Mouse (Mus musculus): Measurements from ENCODE around the gene Krr1. TPM values are rescaled to one million over a fixed set of nuclear protein-coding genes. Genes with fewer than 3 reads are reported as not detected.
"Not testable (repeated sequence)": the region's sequence is repeated elsewhere in the genome, so short reads cannot be mapped to it uniquely, and the experiment has no call there.

Gene Krr1
- polyA plus RNA-seq, 1 experiment from 2014 or later, result 58.4 TPM

DNA sequence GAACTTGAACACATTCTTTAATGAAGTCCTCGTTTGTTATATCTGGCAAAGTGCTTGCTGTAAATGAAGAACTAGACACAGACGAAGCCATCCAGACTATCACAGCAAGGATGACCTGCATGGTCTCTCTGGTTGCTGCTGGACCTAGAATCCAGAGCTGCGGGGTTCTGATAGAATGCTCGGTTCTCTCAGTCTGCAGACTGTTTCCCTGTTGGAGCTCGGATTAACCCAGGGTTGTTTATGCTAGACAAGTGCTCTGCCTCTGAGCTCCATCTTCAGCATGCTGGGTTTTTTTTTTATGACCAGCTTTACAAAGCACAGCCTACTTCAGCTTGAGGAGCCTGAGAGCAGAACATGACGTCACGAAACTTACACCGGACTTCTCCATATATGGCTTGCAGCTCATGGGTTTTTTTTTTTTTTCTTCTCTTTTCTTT, 24.5 kb downstream of the Krr1 start:
- Histone ChIP-seq H3K4me3 (ENCODE audit: low read depth, low read length) (no peak overlapping the region), H3K9ac (ENCODE audit: low read length) (no peak overlapping the region), H3K4me2 (ENCODE audit: low read depth) (no peak overlapping the region), H3K27ac (ENCODE audit: low read depth, low read length) (no peak overlapping the region), H3K9me3 (ENCODE audit: control insufficient read depth, low read length) (no peaks in the 10 kb centered on the region), H3K36me3 (ENCODE audit: control insufficient read depth, insufficient read depth, low read length) (no peaks in the 10 kb centered on the region), H3K4me1 (ENCODE audit: control insufficient read depth, insufficient read depth, low read length) (no peaks in the 10 kb centered on the region), H3K27me3 (ENCODE audit: control insufficient read depth, insufficient read depth, low read length) (no peaks in the 10 kb centered on the region)
- DNase-seq (ENCODE audit: low spot score) (no peak), ATAC-seq (ENCODE audit: insufficient read depth, low FRiP score, low TSS enrichment) (no peak)
- WGBS, result 86% methylated on average over 8 of the region's 8 CpGs

DNA sequence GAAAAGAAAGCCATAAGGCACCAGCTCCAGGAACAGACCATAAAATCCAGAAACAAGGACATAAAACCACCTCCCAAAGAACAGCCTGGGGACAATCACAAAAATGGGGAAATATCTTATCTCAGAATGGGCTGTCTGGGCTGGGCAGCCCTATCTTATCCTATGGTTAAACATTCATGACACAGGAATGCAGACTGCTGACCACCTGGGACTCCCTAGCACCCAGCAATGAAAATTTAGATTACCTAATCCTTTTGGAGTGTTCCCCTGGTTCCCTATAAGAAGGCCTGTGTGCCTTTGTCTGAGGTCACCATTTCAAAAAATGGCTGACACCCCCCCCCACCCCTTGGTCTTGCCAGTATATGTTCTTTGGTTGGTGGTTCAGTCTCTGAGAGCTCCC, 25.2 kb downstream of the Krr1 start:
- ATAC-seq (ENCODE audit: insufficient read depth, low FRiP score, low TSS enrichment) (no peak), DNase-seq (ENCODE audit: low spot score) (no peak)
- Histone ChIP-seq H3K27ac (ENCODE audit: low read depth, low read length) (no peak overlapping the region), H3K4me1 (ENCODE audit: control insufficient read depth, insufficient read depth, low read length) (no peaks in the 10 kb centered on the region), H3K4me3 (ENCODE audit: low read depth, low read length) (no peak overlapping the region), H3K4me2 (ENCODE audit: low read depth) (no peak overlapping the region), H3K36me3 (ENCODE audit: control insufficient read depth, insufficient read depth, low read length) (no peaks in the 10 kb centered on the region), H3K27me3 (ENCODE audit: control insufficient read depth, insufficient read depth, low read length) (no peaks in the 10 kb centered on the region), H3K9ac (ENCODE audit: low read length) (no peak overlapping the region), H3K9me3 (ENCODE audit: control insufficient read depth, low read length) (no peaks in the 10 kb centered on the region)

DNA sequence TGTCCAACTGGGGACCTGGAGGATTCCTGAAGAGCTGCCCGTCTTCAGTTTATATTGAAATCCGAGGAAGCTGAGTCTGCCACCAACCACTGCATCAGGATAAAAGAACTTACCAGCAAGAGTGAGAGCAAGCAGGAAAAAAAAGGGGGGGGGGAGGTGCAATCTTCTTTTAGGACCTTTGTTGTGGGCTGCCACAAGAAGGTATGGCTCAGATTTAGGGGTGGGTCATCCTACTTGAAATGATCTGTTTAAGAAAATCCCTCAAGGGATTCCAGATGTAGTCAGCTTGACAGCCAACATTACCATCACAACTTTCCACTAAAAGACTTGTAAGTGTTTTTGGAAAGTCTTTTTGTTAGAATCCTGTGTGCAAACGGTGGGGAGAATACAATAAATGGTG, 27.3 kb downstream of the Krr1 start:
- ATAC-seq (ENCODE audit: insufficient read depth, low FRiP score, low TSS enrichment) (no peak), DNase-seq (ENCODE audit: low spot score) (no peak)
- no peak overlapping the region for H3K4me3 ChIP-seq (ENCODE audit: low read depth, low read length)
- no peak overlapping the region for H3K4me2 ChIP-seq (ENCODE audit: low read depth)
- H3K36me3 ChIP-seq (ENCODE audit: control insufficient read depth, insufficient read depth, low read length), result no peaks in the 10 kb centered on the region
- no peak overlapping the region for H3K27ac ChIP-seq (ENCODE audit: low read depth, low read length)
- no peaks in the 10 kb centered on the region for H3K9me3 ChIP-seq (ENCODE audit: control insufficient read depth, low read length)
- H3K27me3 ChIP-seq (ENCODE audit: control insufficient read depth, insufficient read depth, low read length), result no peaks in the 10 kb centered on the region
- no peaks in the 10 kb centered on the region for H3K4me1 ChIP-seq (ENCODE audit: control insufficient read depth, insufficient read depth, low read length)
- no peak overlapping the region for H3K9ac ChIP-seq (ENCODE audit: low read length)
- 63% methylated on average over 3 of the region's 3 CpGs for WGBS

GRCm38 (mm10) chr10:112000568-112000967, 28.1 kb downstream of the Krr1 start:
- Histone ChIP-seq H3K9ac (ENCODE audit: low read length) (no peak overlapping the region), H3K36me3 (ENCODE audit: control insufficient read depth, insufficient read depth, low read length) (no peaks in the 10 kb centered on the region), H3K9me3 (ENCODE audit: control insufficient read depth, low read length) (no peaks in the 10 kb centered on the region), H3K4me2 (ENCODE audit: low read depth) (no peak overlapping the region), H3K27me3 (ENCODE audit: control insufficient read depth, insufficient read depth, low read length) (no peaks in the 10 kb centered on the region), H3K4me1 (ENCODE audit: control insufficient read depth, insufficient read depth, low read length) (no peaks in the 10 kb centered on the region), H3K27ac (ENCODE audit: low read depth, low read length) (no peak overlapping the region), H3K4me3 (ENCODE audit: low read depth, low read length) (no peak overlapping the region)
- ATAC-seq (ENCODE audit: insufficient read depth, low FRiP score, low TSS enrichment), result no peak
- no peak for DNase-seq (ENCODE audit: low spot score)
- WGBS, result 91% methylated on average over 5 of the region's 5 CpGs

DNA sequence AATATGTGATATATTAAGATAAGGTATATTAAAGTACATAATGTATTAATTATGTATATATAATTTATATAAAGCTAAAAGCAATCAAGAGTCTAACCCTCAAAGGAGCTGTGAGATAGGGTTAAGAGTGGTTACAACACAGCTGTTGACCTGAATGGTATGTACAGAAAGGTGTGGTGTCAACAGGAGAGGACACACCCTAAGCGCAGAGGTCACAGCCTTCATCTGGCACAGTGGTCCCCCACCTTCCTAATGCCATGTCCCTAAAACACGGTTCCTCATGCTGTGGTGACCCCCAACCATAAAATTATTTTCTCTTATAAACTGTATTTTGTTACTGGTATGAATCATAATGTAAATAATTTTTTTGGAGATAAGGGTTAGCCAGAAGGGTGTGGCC, 28.9 kb downstream of the Krr1 start:
- ATAC-seq (ENCODE audit: insufficient read depth, low FRiP score, low TSS enrichment), result no peak
- Histone ChIP-seq H3K4me3 (ENCODE audit: low read depth, low read length) (no peak overlapping the region), H3K4me1 (ENCODE audit: control insufficient read depth, insufficient read depth, low read length) (no peaks in the 10 kb centered on the region), H3K27me3 (ENCODE audit: control insufficient read depth, insufficient read depth, low read length) (no peaks in the 10 kb centered on the region), H3K4me2 (ENCODE audit: low read depth) (no peak overlapping the region), H3K9me3 (ENCODE audit: control insufficient read depth, low read length) (no peaks in the 10 kb centered on the region), H3K9ac (ENCODE audit: low read length) (no peak overlapping the region), H3K36me3 (ENCODE audit: control insufficient read depth, insufficient read depth, low read length) (no peaks in the 10 kb centered on the region), H3K27ac (ENCODE audit: low read depth, low read length) (no peak overlapping the region)
- WGBS, result 94% methylated on average over 2 of the region's 2 CpGs
- DNase-seq (ENCODE audit: low spot score), result no peak

- no peak overlapping the region for H3K4me3 ChIP-seq (ENCODE audit: low read depth, low read length)
- H3K4me1 ChIP-seq (ENCODE audit: control insufficient read depth, insufficient read depth, low read length), result no peaks in the 10 kb centered on the region
- no peaks in the 10 kb centered on the region for H3K36me3 ChIP-seq (ENCODE audit: control insufficient read depth, insufficient read depth, low read length)
- no peak overlapping the region for H3K4me2 ChIP-seq (ENCODE audit: low read depth)
- no peaks in the 10 kb centered on the region for H3K9me3 ChIP-seq (ENCODE audit: control insufficient read depth, low read length)
- no peak overlapping the region for H3K9ac ChIP-seq (ENCODE audit: low read length)
- ATAC-seq (ENCODE audit: insufficient read depth, low FRiP score, low TSS enrichment) (no peak), DNase-seq (ENCODE audit: low spot score) (no peak)
- H3K27ac ChIP-seq (ENCODE audit: low read depth, low read length), result no peak overlapping the region
- 85% methylated on average over 9 of the region's 9 CpGs for WGBS
- no peaks in the 10 kb centered on the region for H3K27me3 ChIP-seq (ENCODE audit: control insufficient read depth, insufficient read depth, low read length)
These were observed 29.5 kb downstream of the Krr1 start for GRCm38 (mm10) chr10:112001756-112002520.

DNA sequence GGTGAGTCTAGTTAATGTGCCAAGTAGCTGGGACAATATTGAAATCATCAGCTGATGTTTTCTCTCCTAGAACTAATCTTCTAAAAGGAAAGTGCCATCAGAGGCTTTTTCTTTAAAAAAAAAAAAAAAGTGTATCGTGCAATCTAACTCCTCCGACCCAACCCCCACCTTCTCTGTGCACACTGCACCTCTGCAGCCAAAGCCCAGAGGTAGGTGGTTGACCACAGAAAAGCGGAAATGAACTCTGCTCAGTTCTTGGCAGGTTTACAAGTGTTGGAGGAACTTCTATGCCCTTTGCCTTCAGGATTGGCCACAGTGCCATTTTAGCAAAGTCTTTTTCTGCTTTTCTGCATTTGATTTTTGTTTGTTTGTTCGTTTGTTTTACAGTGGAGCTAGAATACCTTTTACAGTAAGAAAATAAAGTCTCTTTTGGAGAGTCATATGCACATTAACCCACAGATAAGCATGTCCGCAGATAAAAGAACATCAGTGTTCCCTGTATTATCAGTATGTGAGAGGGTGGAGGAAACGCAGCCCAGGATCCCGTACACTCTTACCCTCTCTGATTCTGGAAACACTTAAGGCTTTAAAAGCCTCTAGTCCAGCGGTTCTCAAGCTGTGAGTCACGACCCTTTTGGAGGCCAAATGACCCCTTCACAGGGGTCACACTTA, 30.2 kb downstream of the Krr1 start, which contains the start of gene Glipr1:
Gene Glipr1, minus strand, starts transcription at position 88 of the 672 bp plus-strand sequence.
- no peak within 1 kb of the TSS for H3K9ac ChIP-seq (ENCODE audit: low read length)
- ATAC-seq (ENCODE audit: insufficient read depth, low FRiP score, low TSS enrichment), result no peak
- H3K4me2 ChIP-seq (ENCODE audit: low read depth), result no peak within 1 kb of the TSS
- H3K4me3 ChIP-seq (ENCODE audit: low read depth, low read length), result no peak within 1 kb of the TSS
- WGBS, result 72% methylated on average over 9 of the region's 9 CpGs
- no peaks in the 10 kb centered on the region for H3K9me3 ChIP-seq (ENCODE audit: control insufficient read depth, low read length)
- H3K4me1 ChIP-seq (ENCODE audit: control insufficient read depth, insufficient read depth, low read length), result no peaks in the 10 kb centered on the region
- no peak within 1 kb of the TSS for H3K27ac ChIP-seq (ENCODE audit: low read depth, low read length)
- no peaks in the 10 kb centered on the region for H3K36me3 ChIP-seq (ENCODE audit: control insufficient read depth, insufficient read depth, low read length)
- DNase-seq (ENCODE audit: low spot score), result no peak
- H3K27me3 ChIP-seq (ENCODE audit: control insufficient read depth, insufficient read depth, low read length), result no peaks in the 10 kb centered on the region

GRCm38 (mm10) chr10:112009511-112009910, 37.0 kb downstream of the Krr1 start:
- 84% methylated on average over 1 of the region's 1 CpGs for WGBS
- not testable (repeated sequence) for H3K4me2 ChIP-seq (ENCODE audit: low read depth); H3K4me1 ChIP-seq (ENCODE audit: control insufficient read depth, insufficient read depth, low read length)

DNA sequence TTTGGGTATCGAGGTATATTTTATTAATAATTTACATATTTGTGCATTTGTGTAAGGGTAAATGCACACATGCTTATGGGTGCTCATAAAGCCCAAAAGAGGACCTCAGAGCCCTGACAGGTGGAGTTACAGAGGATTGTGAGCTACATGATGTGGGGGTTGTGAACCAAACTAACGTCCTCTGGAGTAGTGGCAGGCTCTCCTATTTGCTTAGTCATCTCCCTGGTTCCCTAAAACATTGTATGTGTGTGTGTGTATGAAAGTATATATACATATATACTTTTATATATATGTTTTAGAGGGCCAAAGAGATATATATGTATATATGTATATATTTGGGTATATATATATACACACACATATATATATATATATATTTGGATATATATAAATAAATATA, 51.1 kb downstream of the Krr1 start:
- no peak overlapping the region for H3K9ac ChIP-seq (ENCODE audit: low read length)
- H3K4me3 ChIP-seq (ENCODE audit: low read depth, low read length), result no peak overlapping the region
- DNase-seq (ENCODE audit: low spot score) (no peak), ATAC-seq (ENCODE audit: insufficient read depth, low FRiP score, low TSS enrichment) (no peak)
- H3K4me2 ChIP-seq (ENCODE audit: low read depth), result no peak overlapping the region
- no peaks in the 10 kb centered on the region for H3K27me3 ChIP-seq (ENCODE audit: control insufficient read depth, insufficient read depth, low read length)
- H3K9me3 ChIP-seq (ENCODE audit: control insufficient read depth, low read length), result no peaks in the 10 kb centered on the region
- H3K36me3 ChIP-seq (ENCODE audit: control insufficient read depth, insufficient read depth, low read length), result no peaks in the 10 kb centered on the region
- no peaks in the 10 kb centered on the region for H3K4me1 ChIP-seq (ENCODE audit: control insufficient read depth, insufficient read depth, low read length)
- WGBS, result 80% methylated on average over 2 of the region's 2 CpGs
- no peak overlapping the region for H3K27ac ChIP-seq (ENCODE audit: low read depth, low read length)

More at GRCm38 (mm10) chr10:112009511-112009910, 37.0 kb downstream of the Krr1 start:
- H3K9ac ChIP-seq (ENCODE audit: low read length); DNase-seq (ENCODE audit: low spot score); H3K36me3 ChIP-seq (ENCODE audit: control insufficient read depth, insufficient read depth, low read length); H3K27ac ChIP-seq (ENCODE audit: low read depth, low read length); H3K9me3 ChIP-seq (ENCODE audit: control insufficient read depth, low read length); ATAC-seq (ENCODE audit: insufficient read depth, low FRiP score, low TSS enrichment); H3K27me3 ChIP-seq (ENCODE audit: control insufficient read depth, insufficient read depth, low read length); H3K4me3 ChIP-seq (ENCODE audit: low read depth, low read length): not testable (repeated sequence)

Data from neural tube, embryonic 11.5 days (tissue).